Mouse (Mus musculus) ovary, postnatal 14 days (tissue): ENCODE results near the gene Setd5.

ENCODE experiments used
- DNase-seq: peaks from one replicate; pipeline ENCODE4 v3.0.0; 2022; ENCODE audit warnings: low spot score

Setd5 gene

DNA sequence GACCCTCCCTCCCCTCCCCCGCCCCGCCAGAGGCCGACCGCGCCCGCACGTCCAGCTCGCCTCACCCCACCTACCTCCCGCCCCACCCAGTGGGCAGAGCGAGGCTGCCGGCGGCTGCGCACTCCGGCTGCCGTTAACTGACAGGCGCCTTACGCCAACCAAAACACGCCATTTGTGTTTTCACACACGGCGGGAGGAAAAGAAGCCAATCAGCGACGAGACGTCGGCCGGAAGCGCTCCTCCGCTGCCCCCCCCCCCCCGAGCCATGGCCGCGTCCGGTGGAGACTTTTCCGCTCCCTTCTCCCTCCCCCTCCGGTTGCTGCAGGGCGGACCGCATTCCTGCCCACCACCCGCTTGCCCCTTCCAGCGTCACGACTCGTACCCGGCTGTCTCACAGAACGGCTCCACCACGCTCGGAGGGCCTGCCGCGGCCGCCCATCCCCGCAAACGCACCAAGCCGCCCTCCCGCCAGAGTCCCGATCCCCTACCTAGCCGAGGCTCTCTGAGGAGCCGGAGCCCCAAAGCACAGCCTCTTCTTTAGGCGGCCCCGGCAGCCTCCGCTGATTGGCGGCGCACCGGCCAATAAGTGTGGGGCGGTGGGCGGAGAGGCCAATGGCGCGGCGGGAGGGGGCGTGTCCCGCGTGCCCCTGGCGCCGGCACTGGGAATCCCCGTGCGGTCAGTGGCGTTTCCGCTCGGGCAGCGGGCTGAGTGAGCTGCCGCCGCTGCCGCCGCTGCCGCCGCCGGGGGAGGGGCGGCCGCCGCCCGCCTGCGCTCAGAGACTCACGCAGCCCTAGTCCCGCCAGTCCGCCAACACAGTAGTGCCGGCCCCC, at the start of gene Setd5:
Gene Setd5 (plus strand): TSS at position 680 of the 831 bp plus-strand sequence.
- peak; percentile 100 for DNase-seq

DNA sequence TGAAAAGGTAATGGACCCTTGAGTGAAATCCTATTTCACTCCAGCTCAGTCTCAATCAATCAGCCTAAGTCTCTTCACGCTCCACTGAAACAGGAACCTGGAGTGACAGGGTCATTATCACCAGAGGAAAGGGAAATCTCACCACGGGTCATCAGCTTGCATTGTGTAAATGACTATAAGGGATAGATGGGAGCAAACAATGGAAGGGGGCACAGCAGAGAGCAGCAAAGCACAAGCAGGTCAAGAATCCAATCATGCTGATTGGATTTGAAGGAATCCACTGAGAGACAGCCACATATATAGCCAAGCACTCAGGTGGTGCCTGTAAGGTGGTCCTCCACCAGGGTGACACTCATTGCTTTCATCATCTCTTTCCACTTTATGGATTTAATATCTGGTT, 49.7 kb upstream of the Setd5 start:
- no peak for DNase-seq

DNA sequence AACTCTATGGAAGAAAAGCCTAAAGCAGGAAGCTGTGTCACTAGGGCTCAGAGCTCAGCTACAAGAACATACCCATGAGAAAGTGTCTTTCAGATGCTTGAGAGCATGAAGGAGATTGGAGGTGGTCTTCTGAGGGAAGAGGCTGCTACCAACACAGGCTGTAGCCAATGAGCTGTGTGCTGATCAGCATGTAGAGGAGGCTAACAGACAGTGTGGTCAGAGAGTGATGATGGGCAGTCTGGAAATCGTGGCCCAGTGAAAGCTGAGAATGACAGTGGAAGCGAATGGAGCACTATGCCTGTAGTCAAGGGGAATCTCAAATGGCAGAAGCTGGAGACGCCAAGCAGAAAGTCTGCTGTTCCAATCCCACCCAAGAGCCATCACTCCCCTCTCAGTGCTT, 48.2 kb upstream of the Setd5 start:
- no peak for DNase-seq

GRCm38 (mm10) chr6:113030553-113030952, 46.6 kb upstream of the Setd5 start:
- DNase-seq = no peak

DNA sequence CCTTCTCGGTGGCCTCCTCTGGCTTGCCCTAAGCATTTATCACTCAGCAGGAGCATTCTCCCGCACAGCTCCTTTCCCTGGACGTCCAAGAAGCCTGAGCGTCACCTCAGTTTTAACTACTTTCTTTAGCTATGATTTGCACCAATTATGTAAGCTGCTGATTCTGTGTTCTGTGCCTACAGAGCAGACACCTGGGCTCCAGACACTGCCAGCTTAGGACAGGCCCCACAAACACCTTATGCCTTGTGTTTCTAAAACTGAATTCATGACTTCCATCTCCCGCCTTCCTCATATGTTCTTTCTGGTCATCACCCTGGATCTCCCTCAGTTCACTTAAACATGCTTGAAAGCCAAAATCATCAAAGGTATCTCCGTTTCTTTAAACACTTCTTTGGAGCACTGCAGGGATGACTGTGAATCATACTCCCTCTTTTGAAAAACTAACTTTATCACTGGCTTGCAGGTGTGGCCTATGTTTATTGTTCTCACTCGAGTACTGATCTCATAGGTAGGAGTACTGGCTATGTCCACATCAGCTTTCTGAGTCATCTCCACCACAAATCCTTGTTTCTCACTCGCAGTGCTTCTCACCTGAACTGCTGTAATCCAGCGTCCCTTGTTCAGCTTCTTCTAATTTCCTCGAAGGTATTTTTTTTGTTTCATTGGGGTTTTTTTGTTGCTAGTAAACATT, 46.0 kb upstream of the Setd5 start:
- DNase-seq = no peak

- no peak for DNase-seq
Observed at GRCm38 (mm10) chr6:113032121-113032520, 45.0 kb upstream of the Setd5 start.

- DNase-seq = no peak
Observed at GRCm38 (mm10) chr6:113033185-113033584, 44.0 kb upstream of the Setd5 start.

DNA sequence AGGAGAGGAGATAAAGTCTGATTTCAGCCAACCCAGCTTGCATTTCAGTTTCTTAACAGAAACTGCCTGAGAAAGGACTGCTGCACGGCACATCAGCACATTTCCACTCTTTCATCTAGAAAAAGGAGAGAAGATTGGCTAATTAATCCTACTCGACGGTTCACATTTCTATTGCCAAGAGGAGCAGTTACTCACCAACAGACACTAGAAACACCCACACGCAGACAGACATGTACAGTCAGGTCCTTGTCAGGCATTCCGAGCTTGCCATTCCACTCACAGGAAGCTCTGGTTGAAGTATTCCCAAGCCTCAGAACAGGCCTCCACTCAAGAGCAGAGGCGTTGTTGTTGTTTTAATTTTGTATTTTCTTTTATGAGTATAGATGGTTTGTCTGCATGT, 42.7 kb upstream of the Setd5 start:
- no peak for DNase-seq

- DNase-seq = no peak
Observed at GRCm38 (mm10) chr6:113036463-113037175, 40.5 kb upstream of the Setd5 start.

DNA sequence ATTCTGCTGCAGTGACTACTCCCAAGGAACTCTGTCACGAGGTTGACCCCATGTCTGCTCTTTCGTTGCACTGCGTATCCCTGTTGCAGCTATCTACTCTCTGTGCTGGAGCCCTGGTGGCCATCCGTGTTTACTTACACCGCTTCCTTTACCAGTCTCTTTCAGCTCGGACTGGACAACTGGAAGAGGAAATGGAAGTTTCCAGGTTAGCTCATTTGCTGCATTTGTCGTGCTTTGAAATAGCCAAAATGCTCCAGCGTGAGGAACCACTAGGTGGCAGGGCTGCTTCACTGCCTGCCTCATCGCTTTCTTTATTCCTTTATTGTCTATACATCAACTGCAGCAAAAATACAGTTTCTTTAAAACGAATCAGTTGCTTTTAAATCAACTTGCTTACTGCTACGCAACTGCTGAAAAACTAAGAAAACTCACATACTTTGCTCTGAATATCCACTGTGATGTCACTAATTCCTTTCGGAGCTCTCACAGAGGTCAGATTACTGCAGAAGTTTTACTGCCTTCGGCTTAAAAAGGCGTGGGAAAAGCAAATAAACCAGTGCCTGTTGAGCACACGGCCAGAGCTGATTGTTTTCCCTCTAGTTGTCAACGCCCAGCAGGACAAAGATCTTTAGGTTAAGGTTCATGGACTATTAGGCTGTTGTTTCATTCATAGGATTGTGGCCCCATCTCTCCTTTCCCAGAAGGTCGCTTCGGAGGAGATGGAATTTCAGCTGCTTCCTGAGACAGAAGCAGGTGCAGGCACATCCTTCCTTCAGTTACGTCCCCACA, 39.0 kb upstream of the Setd5 start:
- peak; percentile 33 for DNase-seq

DNA sequence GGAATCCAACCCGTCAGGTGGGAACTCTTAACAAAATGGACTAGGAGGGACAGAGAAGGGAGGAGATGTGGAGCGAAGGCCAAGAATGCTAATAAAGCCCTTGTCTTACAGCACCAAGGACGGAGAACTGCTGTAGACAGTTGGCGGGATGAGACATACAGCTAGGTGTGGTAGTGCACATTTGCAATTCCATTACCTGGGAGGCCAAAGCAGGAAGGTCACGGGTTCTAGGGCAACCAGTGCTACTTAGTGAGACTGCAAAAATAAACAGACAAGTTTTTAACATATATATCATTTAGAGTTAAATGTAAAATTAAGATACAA, 38.5 kb upstream of the Setd5 start:
- no peak for DNase-seq

DNA sequence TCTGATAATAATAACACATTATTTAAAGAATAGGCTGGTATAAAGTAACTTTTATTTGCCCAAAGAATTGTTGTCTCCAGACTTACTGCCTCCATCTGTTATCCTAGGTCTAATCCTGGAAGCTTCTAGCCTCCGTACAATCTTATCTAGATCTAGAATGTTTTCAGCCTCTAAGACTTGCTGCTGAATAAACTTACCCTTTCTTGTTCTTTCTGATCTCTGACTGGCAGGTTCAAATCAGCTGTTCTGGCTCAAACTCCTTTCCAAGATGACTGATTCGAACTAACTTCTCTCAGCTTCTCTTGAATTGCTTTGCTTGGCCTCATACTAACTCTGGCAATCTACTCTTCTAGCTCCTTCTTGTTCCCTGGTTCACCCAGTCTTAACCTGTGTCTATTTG, 36.8 kb upstream of the Setd5 start:
- DNase-seq = no peak

DNA sequence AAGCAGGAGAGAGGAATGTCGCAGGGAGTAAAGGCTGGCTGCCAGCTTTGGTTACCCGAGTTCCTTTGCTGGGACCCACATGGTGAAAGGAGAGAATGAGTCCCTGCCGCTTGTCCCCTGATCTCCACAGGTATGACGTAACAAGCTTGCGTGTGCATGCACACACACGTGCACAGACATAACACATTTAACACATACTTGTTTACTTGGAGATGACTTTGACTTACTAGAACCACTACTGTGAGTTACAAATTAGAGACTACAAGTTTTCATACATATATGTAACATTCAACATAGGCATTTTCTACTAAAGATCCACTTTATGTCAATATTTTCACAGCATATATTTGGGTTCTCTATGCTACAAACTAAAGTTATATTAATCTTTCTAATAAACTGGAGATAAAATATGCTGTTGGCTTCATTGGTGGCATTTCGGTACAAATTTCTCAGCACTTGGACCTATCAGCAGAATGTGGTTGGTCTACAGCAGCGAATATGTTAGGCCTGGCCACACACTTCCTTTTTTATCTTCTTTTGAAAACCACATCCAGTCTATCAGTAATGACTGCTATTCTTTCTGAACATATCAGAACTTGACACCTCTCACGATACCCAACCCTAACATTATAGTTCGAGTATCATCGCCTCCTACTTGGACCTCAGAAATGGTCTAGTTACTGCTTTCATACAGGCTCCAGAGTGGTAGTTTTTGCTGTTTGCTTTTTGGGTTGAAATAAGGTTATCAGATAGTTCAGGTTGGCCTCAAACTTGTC, 35.8 kb upstream of the Setd5 start:
- DNase-seq = no peak

DNA sequence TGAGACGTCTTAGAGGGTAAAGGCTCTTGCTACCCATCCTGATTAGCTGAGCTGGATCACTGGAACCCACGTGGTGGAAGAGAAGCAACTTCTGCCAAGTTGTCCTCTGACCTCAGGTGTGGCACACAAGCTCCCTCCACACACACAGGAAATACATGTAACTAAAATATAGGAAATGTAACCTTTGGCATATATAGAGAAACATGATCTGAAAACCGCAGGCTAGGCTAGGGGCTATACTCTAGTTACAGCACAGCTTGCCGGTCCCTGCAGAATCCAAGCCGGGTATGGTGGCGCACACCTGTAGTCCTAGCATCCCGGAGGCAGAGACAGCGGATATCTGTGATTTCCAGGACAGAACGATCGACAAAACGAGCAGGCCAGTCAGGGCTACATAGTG, 31.6 kb upstream of the Setd5 start:
- no peak for DNase-seq

- DNase-seq = peak; percentile 96
Observed at GRCm38 (mm10) chr6:113046041-113046975, 30.9 kb upstream of the Setd5 start, which contains the start of gene Thumpd3. Gene Thumpd3 (plus strand): TSS chr6:113046225.

GRCm38 (mm10) chr6:113047016-113047746, 30.0 kb upstream of the Setd5 start:
- DNase-seq = no peak

DNA sequence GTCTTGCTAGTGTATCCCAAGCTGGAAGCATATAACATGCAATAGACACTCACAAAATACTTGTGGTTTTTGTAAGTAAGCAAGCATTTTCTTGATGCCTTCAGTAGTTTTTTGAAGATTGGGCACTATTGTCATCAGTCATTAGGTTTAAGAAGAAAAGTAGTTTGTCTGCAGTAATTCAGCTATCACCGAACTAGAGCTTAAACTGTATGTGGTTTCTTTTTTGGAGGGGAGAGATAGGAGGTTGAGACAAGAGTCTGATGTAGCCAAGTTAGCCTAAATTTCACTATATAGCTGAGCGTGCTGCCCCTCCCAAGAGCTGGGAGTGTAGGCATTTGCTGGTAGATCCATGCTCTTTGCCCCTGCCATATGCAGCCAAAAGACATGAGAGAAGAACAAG, 28.8 kb upstream of the Setd5 start:
- DNase-seq = no peak

DNA sequence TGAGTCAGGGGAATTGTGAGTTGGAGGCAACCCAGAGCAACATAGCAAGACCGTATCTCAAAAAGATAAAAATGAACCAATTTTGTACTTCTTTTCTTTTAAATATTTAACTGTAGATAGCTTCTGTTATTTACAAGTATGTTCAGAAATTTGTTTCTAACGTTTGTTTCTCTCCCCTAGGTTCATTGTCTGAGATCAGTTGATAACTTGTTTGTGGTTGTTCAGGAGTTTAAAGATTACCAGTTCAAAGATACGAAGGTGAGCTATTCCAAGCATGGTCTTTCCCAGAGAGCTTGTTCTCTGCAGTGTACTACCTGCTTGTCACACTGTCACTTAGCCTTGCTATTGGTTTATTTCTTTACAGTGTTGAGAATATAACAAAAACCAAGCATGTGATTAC, 28.0 kb upstream of the Setd5 start:
- DNase-seq = no peak

DNA sequence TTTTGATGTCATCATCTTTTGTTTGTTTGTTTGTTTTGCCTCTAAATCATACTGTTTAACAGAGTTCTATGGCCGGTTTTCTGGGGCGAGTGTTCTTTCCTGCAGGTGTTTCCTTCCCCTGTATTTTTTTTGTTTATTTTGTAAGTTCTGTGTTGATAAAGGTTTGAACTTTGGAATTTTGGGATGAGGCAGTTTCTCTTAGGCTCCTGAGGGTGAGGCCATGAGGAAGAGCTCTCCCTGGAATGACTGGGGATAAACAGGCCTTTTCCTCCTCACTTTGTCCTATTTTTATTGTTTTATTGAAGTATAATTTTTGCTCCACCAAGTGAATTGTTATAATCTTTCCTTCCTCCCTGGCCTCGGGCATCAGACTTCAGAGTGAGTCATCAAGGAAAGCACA, 24.2 kb upstream of the Setd5 start:
- DNase-seq = no peak
